Mouse (Mus musculus): Measurements from ENCODE around the gene Krt75. TPM values are rescaled to one million over a fixed set of nuclear protein-coding genes. Genes with fewer than 3 reads are reported as not detected.

Gene Krt75
- polyA plus RNA-seq (2017; shearing (Covaris generic)): not detected

GRCm38 (mm10) chr15:101573796-101574345 lies at the start of gene Krt75:
Gene Krt75, minus strand, starts transcription at chr15:101573904.

GRCm38 (mm10) chr15:101562850-101563249 lies 10.9 kb downstream of the Krt75 start, which contains the start of gene Krt90:
Gene Krt90, minus strand, starts transcription at chr15:101562950.

GRCm38 (mm10) chr15:101550567-101550966 lies 23.1 kb downstream of the Krt75 start, which contains the start of gene Krt82:
Gene Krt82, minus strand, starts transcription at chr15:101550667.

GRCm38 (mm10) chr15:101532720-101533119 lies 41.0 kb downstream of the Krt75 start, which contains the start of gene Krt84:
Gene Krt84, minus strand, starts transcription at chr15:101532820.

DNA sequence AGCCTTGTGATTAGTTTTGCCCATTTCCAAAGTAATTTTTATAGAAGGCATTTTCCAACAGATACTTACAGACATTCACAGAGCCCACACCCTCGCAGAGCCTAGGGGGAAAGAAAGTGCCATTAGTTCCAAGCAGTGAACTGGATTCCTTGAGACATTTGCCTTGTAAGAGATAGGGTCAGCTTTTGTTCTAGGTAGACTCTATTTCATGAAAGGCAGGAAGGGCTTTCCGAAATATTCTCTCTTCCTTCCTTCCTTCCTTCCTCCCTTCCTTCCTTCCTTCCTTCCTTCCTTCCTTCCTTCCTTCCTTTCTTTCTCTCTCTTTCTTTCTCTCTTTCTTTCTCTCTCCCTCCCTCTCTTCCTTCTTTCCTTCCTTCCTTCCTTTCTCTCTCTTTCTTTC lies 56.5 kb downstream of the Krt75 start, which contains the start of gene Gm49425:
Gene Gm49425, minus strand, starts transcription at position 101 of the 400 bp plus-strand sequence.

Other genes with a start within 250 kb of the Krt75 start
- 0.23 TPM for gene Krt80, start 203.7 kb downstream of the Krt75 start, polyA plus RNA-seq (2017; shearing (Covaris generic))
- gene Krt7, start 162.9 kb downstream of the Krt75 start, polyA plus RNA-seq (2017; shearing (Covaris generic)): not detected
- gene Krt87, start 135.1 kb downstream of the Krt75 start, polyA plus RNA-seq (2017; shearing (Covaris generic)): 0.66 TPM
- gene Krt88, start 126.2 kb downstream of the Krt75 start, polyA plus RNA-seq (2017; shearing (Covaris generic)): not detected
- not detected for gene Krt81, start 110.2 kb downstream of the Krt75 start, polyA plus RNA-seq (2017; shearing (Covaris generic))
- gene Krt86, start 100.4 kb downstream of the Krt75 start, polyA plus RNA-seq (2017; shearing (Covaris generic)): not detected
- gene Krt83, start 82.4 kb downstream of the Krt75 start, polyA plus RNA-seq (2017; shearing (Covaris generic)): 6.9 TPM
- not detected for gene Gm49425, start 56.6 kb downstream of the Krt75 start, polyA plus RNA-seq (2017; shearing (Covaris generic))
- not detected for gene Krt84, start 41.1 kb downstream of the Krt75 start, polyA plus RNA-seq (2017; shearing (Covaris generic))
- not detected for gene Krt82, start 23.2 kb downstream of the Krt75 start, polyA plus RNA-seq (2017; shearing (Covaris generic))
- not detected for gene Krt90, start 11.0 kb downstream of the Krt75 start, polyA plus RNA-seq (2017; shearing (Covaris generic))
- gene Gm5414, start 54.3 kb upstream of the Krt75 start, polyA plus RNA-seq (2017; shearing (Covaris generic)): not detected
- not detected for gene Gm5478, start 73.5 kb upstream of the Krt75 start, polyA plus RNA-seq (2017; shearing (Covaris generic))
- not detected for gene Krt6b, start 106.4 kb upstream of the Krt75 start, polyA plus RNA-seq (2017; shearing (Covaris generic))
- gene Krt6a, start 120.4 kb upstream of the Krt75 start, polyA plus RNA-seq (2017; shearing (Covaris generic)): not detected
- not detected for gene Krt5, start 139.0 kb upstream of the Krt75 start, polyA plus RNA-seq (2017; shearing (Covaris generic))
- not detected for gene Krt71, start 169.2 kb upstream of the Krt75 start, polyA plus RNA-seq (2017; shearing (Covaris generic))
- gene Krt72, start 212.6 kb upstream of the Krt75 start, polyA plus RNA-seq (2017; shearing (Covaris generic)): not detected
- gene Krt73, start 228.4 kb upstream of the Krt75 start, polyA plus RNA-seq (2017; shearing (Covaris generic)): not detected
- gene Krt2, start 244.3 kb upstream of the Krt75 start, polyA plus RNA-seq (2017; shearing (Covaris generic)): not detected

Measured in inflammation-experienced regulatory T-cells, adult 16 weeks (primary cell).